Mouse (Mus musculus) gastrocnemius, adult 2 months (tissue): Measurements from ENCODE around the gene Afdn. TPM values are rescaled to one million over a fixed set of nuclear protein-coding genes. Genes with fewer than 3 reads are reported as not detected.

Source experiments
- DNase-seq: peaks from one replicate; pipeline ENCODE4 v3.0.0; 2022
- H3K27ac ChIP-seq: fragments of 200-600 bp; 2 replicates; pipeline ENCODE4 v1.8.1; 2022; ENCODE audit warnings: mild to moderate bottlenecking
- H3K4me3 ChIP-seq: fragments of 200-600 bp; 2 replicates; pipeline ENCODE4 v1.8.1; 2022; ENCODE audit warnings: mild to moderate bottlenecking, moderate library complexity
- CTCF ChIP-seq: fragments of 200-600 bp; IDR thresholded peaks from 2 replicates; pipeline ENCODE4 v1.8.1; 2022; ENCODE audit warnings: antibody characterized with exemption, mild to moderate bottlenecking, moderate library complexity
- intact Hi-C: fragments of 180-260 bp; cut with DNase I; formaldehyde crosslinking; loops from one replicate; pipeline ENCODE4 v1.15.1; 2025
- long read RNA-seq, 2 experiments: library from polyadenylated mRNA; stranded (forward); transcript quantifications; one replicate each; pipeline ENCODE4 v2.0.0; 2021
- total RNA-seq, 2 experiments: library from RNA; stranded (reverse); gene quantifications; 2 replicates each; pipeline ENCODE4 v1.2.3; 2021

Afdn gene
- total RNA-seq: 10 to 100 TPM; 33.3 to 45.6 TPM
- long read RNA-seq, experiment 1, partial matches to known transcripts: 4 of 18 reads
- long read RNA-seq, experiment 1, other reads (novel, unspliced or antisense): 13 of 18 reads
- long read RNA-seq, experiment 2, partial matches to known transcripts: 6 of 28 reads
- long read RNA-seq, experiment 2, other reads (novel, unspliced or antisense): 20 of 28 reads

- H3K4me3 ChIP-seq: peak within 1 kb of the TSS; percentile 96
- peak; percentile 91 for DNase-seq
- no peak for TF ChIP-seq CTCF
- H3K27ac ChIP-seq: peak within 1 kb of the TSS; percentile 89
- intact Hi-C loops: loop anchor here (5.0 kb wide), 2 partner anchors 67 to 73 kb away; no protein-coding TSS in a partner anchor
Measured at GRCm38 (mm10) chr17:13759853-13760627, at the start of gene Afdn. TSS of gene Afdn (plus strand) at chr17:13760539.

GRCm38 (mm10) chr17:13711173-13711572 lies 49.2 kb upstream of the Afdn start:
- peak; percentile 68 for DNase-seq
- intact Hi-C loops: no loop called here
- no peak for TF ChIP-seq CTCF
- Histone ChIP-seq H3K4me3 (no peak overlapping the region), H3K27ac (no peak overlapping the region)

GRCm38 (mm10) chr17:13712116-13712515 lies 48.2 kb upstream of the Afdn start:
- Histone ChIP-seq H3K4me3 (no peak overlapping the region), H3K27ac (no peak overlapping the region)
- no peak for DNase-seq
- intact Hi-C loops: no loop called here
- TF ChIP-seq CTCF: no peak

- no peak for TF ChIP-seq CTCF
- intact Hi-C loops: no loop called here
- Histone ChIP-seq H3K4me3 (no peak overlapping the region), H3K27ac (no peak overlapping the region)
- DNase-seq: no peak
Measured at GRCm38 (mm10) chr17:13712518-13712917, 47.8 kb upstream of the Afdn start.

DNA sequence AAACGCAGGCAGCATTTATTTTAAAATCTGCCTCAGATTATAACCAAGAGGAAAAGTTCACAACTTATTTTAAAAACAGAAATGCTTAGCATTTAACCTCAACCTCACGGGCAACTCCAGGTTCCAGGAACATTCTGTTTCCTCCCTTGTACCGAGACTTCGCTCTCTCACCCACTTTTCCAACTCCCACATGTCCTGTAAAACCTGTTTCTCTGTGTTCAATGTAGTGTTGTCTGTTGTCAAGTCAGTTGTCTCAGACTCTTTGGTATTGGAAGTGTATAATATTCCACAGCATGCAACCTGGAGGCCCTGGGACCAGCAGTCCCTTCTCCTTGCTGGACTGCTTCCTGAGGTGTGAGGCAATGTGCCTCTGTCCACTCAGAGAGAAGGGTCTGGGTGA lies 46.2 kb upstream of the Afdn start:
- DNase-seq: no peak
- intact Hi-C loops: no loop called here
- H3K4me3 ChIP-seq: no peak overlapping the region
- no peak overlapping the region for H3K27ac ChIP-seq
- TF ChIP-seq CTCF: no peak

GRCm38 (mm10) chr17:13714654-13715053 lies 45.7 kb upstream of the Afdn start:
- peak; percentile 32 for DNase-seq
- H3K27ac ChIP-seq: no peak overlapping the region
- intact Hi-C loops: no loop called here
- no peak for TF ChIP-seq CTCF
- H3K4me3 ChIP-seq: no peak overlapping the region

- intact Hi-C loops: no loop called here
- Histone ChIP-seq H3K27ac (no peak overlapping the region), H3K4me3 (no peak overlapping the region)
- DNase-seq: no peak
- no peak for TF ChIP-seq CTCF
Measured at GRCm38 (mm10) chr17:13715511-13715910, 44.8 kb upstream of the Afdn start.

DNA sequence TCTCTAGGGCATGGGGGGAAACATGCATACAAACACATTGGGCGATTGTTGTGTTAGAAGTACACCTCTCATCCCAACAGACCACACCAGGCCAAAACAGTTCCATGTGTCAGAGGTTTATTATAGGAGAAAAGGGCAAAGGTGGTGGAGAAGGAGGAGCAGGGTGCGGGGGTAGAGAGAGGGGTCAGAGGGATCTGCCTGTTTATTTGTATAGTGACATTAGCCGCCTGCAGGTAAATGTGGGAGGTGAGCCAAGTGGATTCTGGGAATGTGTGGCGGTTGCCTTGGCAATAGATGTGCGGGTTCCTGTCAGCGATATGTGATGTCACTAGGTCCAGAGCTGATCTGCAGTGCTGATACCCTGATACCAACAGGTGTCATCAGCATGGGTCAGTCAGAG lies 44.0 kb upstream of the Afdn start:
- H3K4me3 ChIP-seq: no peak overlapping the region
- TF ChIP-seq CTCF: no peak
- H3K27ac ChIP-seq: no peak overlapping the region
- no peak for DNase-seq
- intact Hi-C loops: no loop called here

DNA sequence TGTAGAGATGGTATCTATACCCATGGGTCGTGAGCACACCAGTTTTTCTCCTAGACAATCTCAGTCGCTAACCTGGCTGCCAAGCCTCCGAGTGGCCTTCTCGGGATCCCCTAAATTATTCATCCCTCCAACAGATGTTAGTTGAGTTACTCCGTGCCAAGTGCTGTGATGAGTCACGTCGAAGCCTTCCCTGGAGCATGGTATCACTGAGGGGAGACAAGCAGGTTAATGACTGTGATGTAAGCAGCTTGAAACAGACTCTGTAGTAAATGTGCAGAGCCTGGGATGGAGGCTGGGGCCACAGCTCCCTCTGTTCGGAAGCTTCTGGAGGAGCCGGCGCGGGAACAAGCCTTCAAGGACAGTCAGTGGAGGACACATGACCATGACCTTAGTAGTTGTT lies 42.9 kb upstream of the Afdn start:
- no peak for TF ChIP-seq CTCF
- intact Hi-C loops: no loop called here
- no peak overlapping the region for H3K4me3 ChIP-seq
- no peak for DNase-seq
- no peak overlapping the region for H3K27ac ChIP-seq

- no peak for DNase-seq
- Histone ChIP-seq H3K4me3 (no peak overlapping the region), H3K27ac (no peak overlapping the region)
- no peak for TF ChIP-seq CTCF
- intact Hi-C loops: no loop called here
Measured at GRCm38 (mm10) chr17:13720187-13720586, 40.2 kb upstream of the Afdn start.

DNA sequence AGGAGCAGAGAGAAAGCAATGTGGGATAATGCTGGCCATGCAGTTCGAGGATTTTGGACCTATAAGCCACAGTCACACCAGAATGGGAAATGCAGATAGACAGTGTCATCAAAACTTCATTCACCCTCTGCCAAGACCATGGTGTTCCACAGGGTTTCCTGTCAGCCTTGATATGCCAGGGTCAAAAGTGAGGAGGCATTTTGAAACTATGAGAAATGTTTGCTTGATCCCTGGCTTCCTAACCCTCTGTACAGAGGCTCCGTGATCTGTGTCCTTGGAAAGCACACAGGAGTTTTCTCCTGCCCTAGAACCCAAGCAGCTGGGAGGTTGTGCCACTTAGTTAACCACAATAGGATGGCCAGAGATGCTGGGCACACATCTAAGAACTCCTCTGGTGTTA lies 39.0 kb upstream of the Afdn start:
- intact Hi-C loops: no loop called here
- H3K4me3 ChIP-seq: no peak overlapping the region
- H3K27ac ChIP-seq: no peak overlapping the region
- TF ChIP-seq CTCF: no peak
- no peak for DNase-seq

- Histone ChIP-seq H3K4me3 (no peak overlapping the region), H3K27ac (no peak overlapping the region)
- TF ChIP-seq CTCF: no peak
- intact Hi-C loops: no loop called here
- no peak for DNase-seq
Measured at GRCm38 (mm10) chr17:13722434-13722833, 37.9 kb upstream of the Afdn start.

- H3K27ac ChIP-seq: no peak overlapping the region
Measured at GRCm38 (mm10) chr17:13725004-13725550, 35.3 kb upstream of the Afdn start.

More at GRCm38 (mm10) chr17:13725004-13725550, 35.3 kb upstream of the Afdn start:
- no peak for TF ChIP-seq CTCF
- DNase-seq: no peak
- intact Hi-C loops: no loop called here
- H3K4me3 ChIP-seq: no peak overlapping the region
